Mouse (Mus musculus) liver, embryonic 12.5 days (tissue): ENCODE data around the gene Ssty2. TPM values are rescaled to one million over a fixed set of nuclear protein-coding genes. Genes with fewer than 3 reads are reported as not detected.
"Not testable (repeated sequence)": the region's sequence is repeated elsewhere in the genome, so short reads cannot be mapped to it uniquely, and the experiment has no call there.

Source experiments
- ATAC-seq: fragments of 200-750 bp; cut with Nextera tagmentation; 2 replicates; pipeline ENCODE4 v1.8.0; 2017; ENCODE audit warnings: moderate number of reproducible peaks, mild to moderate bottlenecking, moderate library complexity
- H3K27ac ChIP-seq: fragments of 300-500 bp; sonication (generic); 2 replicates; pipeline ENCODE4 v1.5.1; 2016; ENCODE audit warnings: mild to moderate bottlenecking
- H3K27me3 ChIP-seq: fragments of 300-500 bp; sonication (generic); replicated peaks from 2 replicates; pipeline ENCODE4 v1.6.1; 2016; ENCODE audit warnings: mild to moderate bottlenecking, moderate library complexity
- H3K36me3 ChIP-seq: fragments of 300-500 bp; sonication (generic); 2 replicates; pipeline ENCODE4 v1.6.1; 2016; ENCODE audit warnings: mild to moderate bottlenecking, moderate library complexity
- H3K4me1 ChIP-seq: fragments of 300-500 bp; sonication (generic); 2 replicates; pipeline ENCODE4 v1.6.1; 2016
- H3K4me2 ChIP-seq: fragments of 300-500 bp; sonication (generic); 2 replicates; pipeline ENCODE4 v1.6.1; 2016; ENCODE audit warnings: mild to moderate bottlenecking, moderate library complexity
- H3K4me3 ChIP-seq: fragments of 300-500 bp; sonication (generic); 2 replicates; pipeline ENCODE4 v1.5.1; 2016; ENCODE audit warnings: mild to moderate bottlenecking, moderate library complexity
- H3K9ac ChIP-seq: fragments of 300-500 bp; sonication (generic); 2 replicates; pipeline ENCODE4 v1.6.1; 2016; ENCODE audit warnings: mild to moderate bottlenecking, moderate library complexity
- H3K9me3 ChIP-seq: fragments of 300-500 bp; sonication (generic); replicated peaks from 2 replicates; pipeline ENCODE4 v1.6.1; 2016; ENCODE audit warnings: mild to moderate bottlenecking, moderate library complexity
- WGBS: fragments of 180-500 bp; shearing (Covaris S2); methylation state at CpG from one replicate; pipeline ENCODE4 v1.1.7; 2016; ENCODE audit not compliant: insufficient replicate concordance; 5-methylcytosine and 5-hydroxymethylcytosine counted together
- polyA plus RNA-seq: library from polyadenylated mRNA; unstranded; fragments of >200 nt; fragmentation: Nextera tagmentation; extraction: Ambion mirVana; gene quantifications from 2 replicates; pipeline ENCODE4 v1.2.1, GENCODE M21; 2016

Ssty2 gene
- not detected in 2 replicates for polyA plus RNA-seq

GRCm38 (mm10) chrY:67047972-67048371, at the start of gene Ssty2:
TSS of gene Ssty2 (minus strand) at chrY:67048072.
- ATAC-seq, H3K9me3 ChIP-seq, H3K36me3 ChIP-seq, H3K4me1 ChIP-seq, H3K4me3 ChIP-seq, H3K27ac ChIP-seq, H3K9ac ChIP-seq, H3K27me3 ChIP-seq, H3K4me2 ChIP-seq: not testable (repeated sequence)
- no CpG with 5 or more reads among the region's 4 CpGs for WGBS
